Mouse (Mus musculus) fibroblast of lung, adult 2 months (primary cell): ENCODE measurements around the gene Ano8.

Experiments
- DNase-seq: peaks from one replicate; pipeline ENCODE4 v3.0.0-alpha.2; 2011; ENCODE audit warnings: low read depth

Ano8 gene

DNA sequence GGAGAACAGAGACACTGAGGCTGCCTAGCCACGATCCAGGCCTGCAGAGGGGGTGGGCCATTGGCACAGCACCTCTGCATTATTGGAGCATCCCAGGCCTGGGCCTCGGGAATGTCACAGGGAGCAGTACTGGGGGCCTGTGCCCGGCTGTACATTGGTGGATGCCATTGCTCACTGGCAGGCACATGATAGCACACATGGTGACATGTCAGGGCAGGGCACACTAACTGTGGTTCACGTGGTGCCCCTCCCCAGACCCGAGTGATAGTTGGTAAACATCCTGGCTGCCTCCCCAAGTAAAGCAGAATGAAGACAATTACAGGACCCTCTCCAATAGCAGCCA is 14.9 kb downstream of the Ano8 start:
- DNase-seq, result no peak

GRCm38 (mm10) chr8:71470146-71470912 is 15.4 kb downstream of the Ano8 start:
- no peak for DNase-seq

- DNase-seq, result no peak
Observed at GRCm38 (mm10) chr8:71469411-71469810, 16.4 kb downstream of the Ano8 start.

- peak; percentile 97 for DNase-seq
Observed at GRCm38 (mm10) chr8:71468916-71469315, 16.8 kb downstream of the Ano8 start, which contains the start of gene Dda1. Gene Dda1, plus strand, starts transcription at chr8:71469199.

DNA sequence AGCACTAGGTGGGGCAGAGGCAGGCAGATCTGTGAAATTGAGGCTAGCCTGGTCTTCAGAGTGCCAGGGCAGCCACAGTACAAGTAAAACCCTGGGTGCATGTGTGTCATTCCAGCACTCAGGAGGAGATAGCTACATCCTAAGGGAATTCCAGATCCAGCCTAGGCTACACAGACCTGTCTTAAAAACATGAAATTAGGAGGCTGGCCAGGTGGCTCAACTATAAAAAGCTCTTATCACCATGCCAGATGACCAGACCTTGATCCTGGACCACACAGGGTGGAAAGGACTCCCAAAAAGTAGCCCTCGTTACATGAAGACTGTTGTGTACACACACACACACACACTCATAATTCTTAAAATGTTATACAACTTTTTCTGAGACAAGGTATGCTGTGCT is 17.8 kb downstream of the Ano8 start:
- DNase-seq, result no peak

DNA sequence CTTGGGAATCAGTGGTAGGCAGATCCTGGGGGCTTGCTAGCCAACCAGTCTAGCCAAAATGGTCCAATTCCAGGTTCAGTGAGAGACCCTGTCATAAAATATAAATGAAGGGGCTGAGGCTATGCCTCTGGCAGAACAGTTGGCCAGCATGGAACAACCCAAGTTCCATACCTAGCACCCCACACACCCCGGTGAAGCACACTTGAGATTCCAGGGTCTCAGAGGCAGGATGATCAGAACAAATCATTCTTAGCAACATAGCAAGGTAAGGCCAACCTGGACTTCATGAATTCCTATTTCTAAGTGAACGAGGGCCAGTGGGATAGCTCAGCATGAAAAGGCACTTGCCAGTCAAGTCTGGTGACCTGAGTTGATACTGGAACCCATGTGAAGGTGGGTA is 18.6 kb downstream of the Ano8 start:
- no peak for DNase-seq

DNA sequence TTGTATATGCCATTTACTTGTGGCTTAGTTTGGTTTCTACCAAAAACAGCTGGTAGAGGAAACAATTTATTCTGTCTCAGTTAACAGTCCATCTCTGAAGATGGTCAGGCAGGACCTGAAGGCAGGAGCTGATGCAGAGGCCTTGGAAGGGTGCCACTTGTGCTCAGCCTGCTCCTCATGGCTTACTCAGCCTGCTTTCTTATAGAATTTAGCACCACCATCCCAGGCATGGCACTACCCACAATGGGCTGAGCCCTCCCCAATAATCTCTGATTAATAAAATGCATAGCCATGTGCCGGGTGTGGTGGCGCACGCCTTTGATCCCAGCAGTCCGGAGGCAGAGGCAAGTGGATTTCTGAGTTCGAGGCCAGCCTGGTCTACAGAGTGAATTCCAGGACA is 19.6 kb downstream of the Ano8 start:
- no peak for DNase-seq

GRCm38 (mm10) chr8:71465733-71466132 is 20.0 kb downstream of the Ano8 start:
- DNase-seq, result no peak

DNA sequence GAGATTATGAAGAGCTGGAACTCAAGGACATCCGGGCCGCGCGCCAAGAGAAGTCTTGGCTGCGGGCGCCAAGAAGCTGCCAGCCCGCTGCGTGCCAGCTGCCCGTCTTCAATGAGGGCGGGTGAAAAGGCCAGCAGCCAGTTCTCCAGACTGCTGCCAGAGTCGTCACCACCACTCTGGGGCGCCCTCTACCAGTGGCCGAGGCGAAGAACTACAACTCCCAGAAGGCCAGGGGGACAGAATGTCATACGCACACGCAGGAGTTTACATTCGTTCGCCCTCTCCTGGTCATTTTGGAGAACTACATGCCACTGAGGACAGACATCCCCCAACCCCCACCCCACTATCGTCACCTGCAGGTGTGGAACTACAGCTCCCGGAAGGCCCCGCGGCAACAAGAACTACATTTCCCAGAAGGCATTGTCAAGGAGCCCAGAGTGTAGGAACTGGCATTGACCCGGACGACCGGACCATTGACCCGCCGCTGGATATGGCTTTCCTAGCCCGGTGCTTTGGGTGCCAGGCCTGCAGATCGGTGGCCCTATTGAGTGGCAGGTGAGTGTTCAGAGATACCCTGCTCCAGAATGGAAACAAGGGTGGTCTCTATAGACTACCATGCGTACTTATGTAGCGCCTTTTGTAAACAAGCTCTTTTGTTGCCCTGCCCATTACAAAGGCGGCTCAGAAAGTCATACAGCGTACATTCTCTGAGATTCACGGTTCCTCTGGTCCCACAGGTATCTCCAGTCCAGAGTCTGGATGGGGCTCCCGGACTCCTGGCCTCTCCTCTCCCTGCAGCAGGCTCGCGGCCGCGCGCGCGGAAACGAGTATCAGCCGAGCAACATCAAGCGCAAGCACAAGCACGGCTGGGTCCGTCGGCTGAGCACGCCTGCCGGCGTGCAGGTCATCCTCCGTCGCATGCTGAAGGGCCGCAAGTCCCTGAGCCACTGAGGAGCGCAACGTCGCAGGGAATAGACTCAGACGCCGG is 21.0 kb downstream of the Ano8 start, which contains the start of gene Mrpl34:
Mrpl34 (plus strand) TSS at position 447 of the 988 bp plus-strand sequence.
- DNase-seq, result peak; percentile 100

DNA sequence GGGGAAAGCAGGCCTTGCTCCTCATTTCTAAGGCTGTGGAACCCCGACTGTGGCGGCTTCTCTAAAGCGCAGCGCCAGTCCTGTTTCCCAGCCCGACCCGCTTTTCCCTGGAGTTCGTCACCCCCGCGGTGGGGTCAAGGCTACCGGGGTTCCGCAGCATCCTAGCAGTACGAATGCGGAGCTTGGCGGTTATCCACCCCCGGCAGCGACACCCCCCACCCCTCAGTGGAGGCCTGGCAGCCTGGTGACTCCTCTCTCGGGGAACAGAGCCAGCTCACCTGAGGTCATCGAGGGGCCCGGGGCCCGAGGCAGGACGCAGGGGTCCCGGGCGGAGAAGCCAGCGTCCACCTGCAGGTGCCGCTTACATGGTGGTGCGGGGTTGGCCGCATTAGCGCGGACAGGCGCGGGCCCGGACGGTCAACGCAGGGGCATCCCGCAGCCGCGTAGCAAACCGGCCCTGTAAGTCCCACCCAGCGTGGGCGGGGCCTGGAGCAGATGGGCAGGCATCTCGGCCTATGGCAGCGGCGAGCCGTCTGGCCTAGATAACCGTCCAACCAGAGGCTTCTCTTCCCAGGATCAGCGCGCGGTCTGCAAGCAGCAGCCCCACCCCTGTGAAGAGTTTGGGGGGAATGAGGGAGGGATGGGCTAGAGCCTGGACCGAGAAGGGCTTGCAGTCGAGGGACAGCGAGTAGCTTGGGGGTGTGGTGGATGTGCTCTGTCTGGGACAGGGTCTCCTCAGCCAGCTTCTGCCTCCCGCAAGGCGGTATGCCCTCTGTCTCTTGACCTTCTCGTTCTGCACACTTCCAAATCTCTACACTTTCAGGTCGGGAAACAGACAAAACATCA is 22.4 kb downstream of the Ano8 start, which contains the start of gene Abhd8:
Abhd8 (minus strand) TSS at position 468 of the 846 bp plus-strand sequence.
- peak; percentile 88 for DNase-seq

DNA sequence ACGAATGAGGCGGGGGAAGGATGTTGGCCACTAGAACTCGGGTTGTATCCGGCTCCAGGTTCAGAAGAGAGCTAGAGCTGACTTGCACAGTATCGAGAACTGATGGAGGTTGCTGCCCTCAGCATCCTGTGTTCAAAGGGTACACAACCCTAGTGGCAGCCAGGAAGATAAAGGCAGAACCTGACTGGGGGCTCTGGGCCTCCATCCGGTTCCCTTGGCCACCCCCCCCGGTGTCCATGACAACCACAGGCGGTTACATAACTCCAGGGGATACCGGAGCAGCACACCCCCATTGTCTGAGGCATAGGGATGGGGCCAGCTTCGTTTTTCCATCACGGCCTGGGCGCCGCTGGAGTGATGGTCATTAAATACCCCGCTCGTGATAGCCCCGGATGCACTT is 23.0 kb downstream of the Ano8 start:
- DNase-seq, result no peak

GRCm38 (mm10) chr8:71462191-71462590 is 23.6 kb downstream of the Ano8 start:
- DNase-seq, result no peak

DNA sequence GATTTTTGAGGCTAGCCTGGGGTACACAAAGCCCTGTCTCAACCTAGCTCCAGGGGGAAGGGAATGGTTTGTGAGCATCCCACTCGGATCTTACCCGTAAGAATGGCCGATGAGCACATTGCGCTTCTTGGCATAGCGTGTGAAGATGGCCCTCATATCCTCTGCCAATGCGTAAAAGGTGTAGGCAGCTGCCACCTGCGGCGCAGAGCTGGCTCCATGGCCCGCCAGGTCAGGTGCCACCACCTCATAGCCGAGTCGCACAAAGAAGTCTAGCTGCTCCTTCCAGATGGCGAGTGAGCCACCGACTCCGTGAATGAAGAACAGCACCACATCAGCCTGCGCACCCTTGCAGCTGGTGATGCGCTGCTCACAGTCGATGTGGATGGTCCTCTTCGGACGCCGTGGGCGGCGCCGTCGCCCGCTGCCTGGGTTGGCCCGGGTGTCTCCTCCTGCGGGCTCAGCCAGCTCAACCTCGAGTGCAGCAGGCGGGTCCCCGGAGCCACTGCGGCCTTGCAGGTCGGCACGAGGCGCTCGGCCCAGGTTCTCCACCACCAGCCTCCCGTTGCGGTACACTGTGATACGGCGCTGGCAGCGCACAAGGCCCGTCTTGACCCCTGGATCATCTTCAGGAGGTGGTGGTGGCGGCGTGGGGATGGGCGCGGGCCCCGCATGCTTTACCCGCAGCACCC is 24.5 kb downstream of the Ano8 start:
- DNase-seq, result no peak

DNA sequence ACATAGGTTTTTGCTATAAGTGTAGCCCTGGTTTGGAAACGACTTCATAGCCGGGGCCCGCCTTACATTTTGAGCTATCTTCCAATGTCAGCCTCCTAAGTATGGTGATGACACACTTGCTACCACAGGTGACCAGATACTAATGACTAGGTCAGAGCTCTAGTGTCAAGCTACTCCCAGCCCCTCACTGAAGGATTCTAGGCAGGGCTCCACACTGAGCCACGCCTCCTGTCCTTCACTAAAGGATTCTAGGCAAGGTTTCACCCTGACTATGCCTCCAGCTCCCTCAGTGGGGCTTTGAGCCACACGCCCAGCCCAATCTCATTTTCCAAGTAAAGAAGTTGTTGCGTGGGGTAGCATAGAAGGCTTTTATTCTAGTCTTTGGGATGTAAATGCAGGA is 25.0 kb downstream of the Ano8 start:
- DNase-seq, result no peak

- DNase-seq, result no peak
Observed at GRCm38 (mm10) chr8:71457659-71458270, 28.0 kb downstream of the Ano8 start.

DNA sequence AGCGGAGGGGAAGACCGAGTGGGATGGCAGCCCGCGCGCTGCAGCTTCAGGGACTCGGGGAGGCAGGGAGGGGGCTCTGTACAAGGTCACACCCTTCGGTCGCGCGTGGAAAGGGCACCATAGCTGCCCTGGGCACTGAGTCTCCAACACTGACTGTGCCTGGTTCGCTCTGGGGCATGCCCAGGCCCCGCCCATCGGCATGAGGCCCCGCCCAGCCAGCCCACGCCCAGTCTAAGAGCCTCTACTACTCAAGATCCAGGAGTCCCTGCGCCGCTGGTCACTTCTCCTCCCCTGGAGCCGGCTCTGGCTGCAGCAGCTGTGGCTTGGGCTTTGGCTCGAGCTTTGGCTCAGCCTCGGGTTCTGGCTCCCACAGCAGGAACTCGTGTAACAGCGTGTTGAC is 28.9 kb downstream of the Ano8 start:
- DNase-seq, result no peak

DNA sequence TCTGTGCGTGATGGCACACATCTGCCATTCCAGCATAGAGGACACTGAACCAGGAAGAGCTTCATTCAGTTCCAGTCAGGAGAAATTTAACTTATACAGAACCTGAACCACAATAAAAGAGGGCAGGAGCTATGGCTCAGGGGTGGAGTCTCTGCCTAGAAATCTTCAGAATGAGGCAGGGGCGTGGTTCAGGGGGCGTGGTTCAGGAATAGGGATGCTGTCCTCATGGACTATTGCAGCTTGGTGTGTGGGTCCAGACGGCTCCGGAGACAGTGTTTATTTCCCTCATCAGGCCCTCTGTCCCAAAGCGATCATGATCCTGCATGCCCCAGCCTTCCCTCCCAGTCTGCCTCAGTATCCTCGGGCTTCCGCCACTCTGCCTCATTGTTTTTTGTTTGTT is 31.1 kb downstream of the Ano8 start:
- no peak for DNase-seq

DNA sequence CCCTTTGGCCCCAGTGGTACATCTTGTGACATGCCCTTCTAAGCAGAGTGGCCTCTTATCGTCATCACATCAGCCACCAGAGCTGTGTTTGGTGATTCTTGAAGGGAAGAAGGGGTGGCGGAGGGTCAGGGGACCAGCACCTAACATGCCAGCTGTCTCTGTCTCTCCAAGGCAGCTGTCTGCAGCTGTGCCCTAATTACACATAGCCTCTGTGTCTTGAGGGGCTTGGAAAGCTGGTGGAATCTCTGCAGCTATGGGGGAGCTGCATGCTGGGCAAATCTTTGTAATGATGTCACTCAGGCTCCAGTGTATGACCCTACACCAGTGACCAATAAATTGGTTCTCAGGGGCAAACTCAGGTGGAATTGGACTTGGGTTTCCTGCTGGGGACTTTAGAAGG is 33.1 kb downstream of the Ano8 start:
- DNase-seq, result no peak

- DNase-seq, result no peak
Observed at GRCm38 (mm10) chr8:71451777-71452176, 34.0 kb downstream of the Ano8 start.

- no peak for DNase-seq
Observed at GRCm38 (mm10) chr8:71451337-71451736, 34.4 kb downstream of the Ano8 start.

GRCm38 (mm10) chr8:71445096-71445495 is 40.7 kb downstream of the Ano8 start:
- DNase-seq, result no peak
